Mouse (Mus musculus) cerebellum, postnatal 4 days (tissue): Measurements from ENCODE around the gene Kif9.

Experiments
- DNase-seq, 2 experiments: peaks; one replicate each; pipeline ENCODE4 v3.0.0; 2022; ENCODE audit warnings: low spot score in 2 of 2, mixed read lengths in 1 of 2

Kif9 gene

DNA sequence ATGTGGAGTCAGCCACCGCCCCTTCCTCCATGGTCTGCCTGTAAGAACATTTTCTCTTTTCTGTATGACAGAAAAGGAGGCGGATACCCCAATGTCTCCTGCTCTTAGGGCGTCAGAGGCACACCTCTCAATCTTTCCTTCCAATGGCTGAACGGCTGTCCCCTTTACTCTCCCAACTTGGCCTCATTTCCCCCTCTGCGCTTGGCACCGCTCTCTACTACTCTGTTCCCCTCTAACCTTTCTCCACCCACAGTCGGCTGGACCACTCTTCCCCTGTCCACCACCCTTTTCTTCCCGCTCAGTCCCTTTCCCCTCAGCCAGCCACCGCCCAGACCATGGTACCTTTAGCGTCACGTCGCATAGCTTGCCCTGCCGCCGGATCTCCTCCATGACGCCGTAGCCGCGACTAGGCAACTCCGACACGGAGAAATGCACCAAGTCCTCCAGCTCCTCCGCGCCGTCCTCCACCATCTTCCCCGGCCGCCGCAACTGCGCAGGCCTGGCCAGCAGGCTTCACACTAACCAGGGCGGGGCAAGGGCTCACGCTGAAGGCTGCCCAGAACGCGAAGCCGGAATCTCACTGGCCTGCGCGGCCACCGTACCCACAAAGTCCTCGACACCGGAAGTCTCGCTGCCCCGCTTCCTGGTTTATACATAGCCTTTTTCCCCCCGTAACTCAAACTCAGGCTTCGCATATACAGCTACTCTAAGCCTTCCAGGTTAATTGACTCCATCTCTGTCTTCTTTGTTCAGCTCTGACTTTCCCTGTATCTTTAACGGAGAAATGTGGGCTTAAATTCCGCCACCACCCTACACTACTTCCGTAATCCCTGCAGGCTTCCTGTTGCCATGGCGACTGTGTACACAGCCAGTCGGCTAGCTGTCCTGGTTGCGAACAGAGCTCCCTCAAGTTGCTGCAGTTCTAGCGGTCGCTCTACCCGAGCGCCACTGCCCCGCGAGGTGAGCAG lies at the start of gene Kif9, which contains the start of gene Klhl18:
Gene Kif9, plus strand, starts transcription at position 835 of the 968 bp plus-strand sequence.
Gene Klhl18, minus strand, starts transcription at position 571 of the 968 bp plus-strand sequence.
- peak; percentile 94 to 97 for DNase-seq

DNA sequence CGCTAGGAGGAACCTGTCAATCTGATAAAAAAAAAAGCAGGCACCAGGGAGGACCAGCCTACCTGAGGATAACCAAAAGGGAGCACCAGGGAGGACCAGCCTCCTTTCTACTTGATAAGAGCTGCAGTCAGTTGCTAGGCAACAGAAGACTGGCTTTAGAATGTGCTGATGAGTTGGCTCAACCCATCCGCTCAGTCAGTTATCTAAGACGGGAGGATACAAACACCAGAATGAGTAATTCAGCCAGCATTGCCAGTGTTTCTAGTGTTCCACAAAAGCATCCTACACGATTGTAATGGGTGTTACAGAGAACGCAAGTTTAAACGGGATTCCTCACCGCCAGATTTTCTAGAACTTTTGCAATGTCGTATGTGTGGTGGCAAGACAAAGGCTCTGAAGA lies 45.5 kb upstream of the Kif9 start:
- DNase-seq = no peak

DNA sequence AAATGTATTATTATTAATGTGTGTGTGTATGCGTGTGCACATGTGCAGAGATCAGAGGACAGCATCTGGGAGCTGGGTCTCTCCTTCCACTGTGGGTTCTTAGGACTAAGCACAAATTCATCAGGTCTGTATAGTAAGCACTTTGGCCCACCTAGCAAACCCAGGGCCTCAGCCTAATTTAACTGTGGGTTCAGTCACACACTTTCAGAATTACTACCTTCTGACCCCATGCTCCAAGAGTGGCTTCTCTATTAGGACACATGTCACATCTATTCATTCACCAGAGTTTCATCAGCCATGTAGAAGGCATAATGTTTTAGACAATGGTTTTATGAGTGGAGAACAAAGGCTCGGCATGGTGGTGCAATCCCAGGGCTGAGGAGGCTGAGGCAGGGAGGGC lies 43.7 kb upstream of the Kif9 start:
- no peak for DNase-seq

DNA sequence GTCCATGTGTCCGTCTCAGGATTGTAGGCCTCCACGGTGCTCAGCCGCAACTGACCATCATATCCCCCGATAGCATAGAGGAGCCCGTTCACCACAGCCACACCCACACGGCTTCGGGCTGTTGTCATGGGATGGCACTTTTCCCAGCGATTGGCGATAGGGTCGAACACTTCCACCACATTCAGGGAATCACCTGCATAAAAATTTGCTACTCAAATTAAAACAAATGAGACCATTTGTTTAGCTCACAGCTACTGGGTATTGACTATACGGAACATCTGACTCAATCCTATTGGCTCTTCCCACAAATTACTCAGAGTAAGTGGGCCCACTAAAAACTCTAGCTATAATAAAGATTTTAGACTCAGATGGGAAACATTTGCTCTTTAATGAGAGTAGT lies 40.7 kb upstream of the Kif9 start:
- no peak for DNase-seq

DNA sequence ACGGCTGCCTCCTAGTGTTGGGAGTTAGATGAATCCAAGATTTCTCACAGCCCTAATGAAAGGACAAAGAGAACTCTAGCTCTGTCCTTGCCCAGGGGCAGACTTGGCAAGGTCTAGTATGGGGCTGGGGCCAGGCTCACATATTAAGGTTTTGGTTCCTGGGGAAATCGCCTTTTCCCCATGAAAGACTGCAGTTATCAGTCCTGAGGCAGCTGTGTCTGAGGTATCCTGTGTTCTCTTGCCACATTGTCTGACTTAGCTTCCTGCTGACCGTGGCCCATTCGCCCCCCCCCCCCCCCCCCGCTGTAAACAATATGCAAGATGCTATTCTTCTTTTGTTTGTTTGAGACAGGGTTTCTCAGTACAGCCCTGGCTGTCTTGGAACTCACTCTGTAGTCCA lies 36.7 kb upstream of the Kif9 start:
- DNase-seq = no peak

DNA sequence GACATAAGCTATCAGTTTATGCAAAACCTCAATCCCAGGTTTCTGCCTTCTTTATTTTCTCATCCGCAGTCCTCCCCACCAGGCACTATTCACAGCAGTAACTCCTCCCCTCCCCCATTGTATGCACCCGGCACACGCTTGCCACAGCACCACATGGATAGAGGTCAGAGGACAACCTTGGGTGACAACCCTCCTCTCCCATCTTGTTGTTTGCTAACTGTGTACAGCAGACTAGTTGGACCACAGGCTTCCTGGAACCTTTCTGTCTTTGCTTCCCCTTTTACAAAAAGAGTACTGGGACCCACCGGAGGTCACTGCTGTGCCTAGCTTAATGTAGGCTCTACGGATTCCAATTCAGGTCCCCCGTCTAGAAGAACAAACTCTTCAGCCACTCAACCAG lies 36.2 kb upstream of the Kif9 start:
- no peak for DNase-seq

DNA sequence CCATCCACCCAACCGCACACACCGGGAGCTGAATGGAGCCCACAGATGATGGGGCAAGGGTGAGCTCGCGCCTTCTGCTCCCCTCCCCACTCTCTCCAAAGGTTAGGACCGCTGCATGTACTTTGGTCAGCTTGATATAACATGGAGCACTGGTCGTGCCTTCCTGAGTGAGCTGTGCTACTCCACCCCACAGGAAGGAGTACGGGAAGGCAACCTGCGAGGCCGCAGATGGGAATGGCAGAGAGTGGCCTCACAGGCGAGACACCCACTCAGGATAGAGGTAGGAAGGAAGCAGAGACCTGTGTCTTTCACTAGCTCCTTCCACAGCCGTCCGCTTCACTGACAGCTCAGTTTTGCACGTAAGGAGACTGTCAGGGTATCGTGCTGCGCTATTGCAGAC lies 28.4 kb upstream of the Kif9 start:
- DNase-seq = no peak

DNA sequence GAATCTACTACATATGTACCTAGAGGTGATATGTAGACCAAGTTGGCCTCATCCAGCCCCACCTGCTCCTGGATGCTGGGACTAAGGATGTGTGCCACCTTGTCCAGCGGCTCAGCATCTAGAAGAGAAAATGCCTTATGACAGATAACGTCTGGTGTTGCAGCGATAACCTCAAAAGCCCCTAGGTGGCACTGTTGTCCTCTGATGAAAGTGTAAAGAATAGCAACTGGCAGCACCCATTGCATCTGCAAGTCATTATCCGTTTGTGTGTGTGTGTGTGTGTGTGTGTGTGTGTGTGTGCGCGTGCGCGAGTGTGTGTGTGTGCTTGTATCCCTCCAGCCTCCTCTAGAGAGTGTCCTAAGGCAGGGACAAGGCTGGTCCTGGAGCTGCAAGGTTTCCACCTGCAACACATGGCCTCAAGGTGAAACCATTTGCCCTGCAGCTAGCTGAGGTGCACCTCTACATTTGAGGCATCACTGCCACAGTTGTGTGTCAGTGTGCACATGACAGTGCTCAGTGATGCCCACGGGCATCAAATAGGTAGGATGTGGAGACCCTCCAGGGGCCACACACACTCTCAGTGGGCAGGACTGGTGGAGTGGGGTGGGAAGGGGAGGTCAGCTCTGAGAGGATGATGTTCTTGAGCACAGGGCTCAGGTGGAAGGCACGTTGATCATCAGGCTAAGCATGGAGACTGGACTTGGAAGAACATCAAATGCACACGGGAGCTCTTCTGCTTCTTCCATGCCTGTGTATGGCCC lies 27.7 kb upstream of the Kif9 start:
- DNase-seq = peak; percentile 45 to 72

DNA sequence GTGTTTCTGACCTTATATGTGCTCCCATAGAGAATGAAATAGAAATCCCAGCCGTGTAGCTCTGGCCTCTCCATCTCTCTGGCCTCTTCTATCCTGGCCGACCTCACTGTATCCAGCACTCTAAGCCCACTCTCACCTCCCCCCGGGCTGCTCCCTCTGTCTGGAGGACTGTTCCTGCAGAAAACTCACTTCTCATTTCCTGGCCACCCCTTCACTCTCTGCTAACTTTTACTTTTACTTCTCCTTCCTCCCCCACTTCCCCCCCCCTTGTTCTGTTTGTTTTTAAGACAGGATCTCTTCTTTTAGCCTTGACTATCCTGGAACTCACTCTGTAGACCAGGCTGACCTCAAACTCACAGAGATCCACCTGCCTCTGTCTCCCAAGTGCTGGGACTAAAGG lies 24.2 kb upstream of the Kif9 start:
- DNase-seq = no peak

DNA sequence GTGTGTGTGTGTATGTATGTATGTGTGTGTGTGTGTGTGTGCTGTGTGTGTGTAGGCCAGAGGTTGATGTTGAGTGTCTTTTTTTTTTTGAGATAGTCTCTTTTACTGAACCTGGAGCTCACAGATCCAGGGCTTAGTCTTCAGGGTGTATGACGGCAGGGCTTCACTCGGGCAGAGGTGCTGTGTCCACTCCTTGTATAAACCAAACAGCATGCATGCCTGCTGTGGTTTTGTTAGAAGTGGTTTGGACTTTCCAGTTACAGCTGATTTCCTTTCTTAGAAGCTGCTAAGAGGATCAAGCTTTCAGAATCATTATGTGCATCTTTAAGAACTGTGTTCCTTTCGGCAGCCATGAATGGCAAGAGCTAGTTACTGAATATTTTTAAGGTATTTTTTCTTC lies 18.8 kb upstream of the Kif9 start:
- no peak for DNase-seq

DNA sequence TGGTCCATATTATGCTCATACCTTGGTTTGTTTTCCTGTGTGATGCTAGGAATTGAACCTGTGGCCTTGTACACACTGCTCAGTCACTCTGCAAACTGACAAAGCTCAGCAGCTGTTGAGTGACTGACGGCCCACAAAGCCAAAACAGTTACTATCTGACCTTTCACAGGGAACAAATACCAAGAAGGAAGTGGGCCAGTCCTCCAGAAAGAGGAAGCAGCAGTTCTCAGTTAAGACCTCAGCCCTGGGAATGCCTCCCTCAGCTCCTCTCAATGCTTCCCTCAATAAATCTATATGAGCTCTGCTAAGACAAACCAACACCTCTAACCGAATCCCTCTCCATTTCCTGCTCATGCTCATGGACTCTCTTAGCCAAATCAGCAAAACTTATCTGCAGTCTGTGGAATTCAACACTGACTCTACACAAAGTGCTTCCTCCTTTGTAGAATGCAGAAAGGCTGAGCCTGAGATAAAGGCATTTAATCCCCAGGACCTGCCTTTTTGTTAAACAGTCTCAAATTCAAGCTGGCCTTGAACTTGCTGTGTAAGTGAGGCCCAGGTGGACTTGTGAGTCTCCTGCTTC lies 17.5 kb upstream of the Kif9 start:
- DNase-seq = no peak

DNA sequence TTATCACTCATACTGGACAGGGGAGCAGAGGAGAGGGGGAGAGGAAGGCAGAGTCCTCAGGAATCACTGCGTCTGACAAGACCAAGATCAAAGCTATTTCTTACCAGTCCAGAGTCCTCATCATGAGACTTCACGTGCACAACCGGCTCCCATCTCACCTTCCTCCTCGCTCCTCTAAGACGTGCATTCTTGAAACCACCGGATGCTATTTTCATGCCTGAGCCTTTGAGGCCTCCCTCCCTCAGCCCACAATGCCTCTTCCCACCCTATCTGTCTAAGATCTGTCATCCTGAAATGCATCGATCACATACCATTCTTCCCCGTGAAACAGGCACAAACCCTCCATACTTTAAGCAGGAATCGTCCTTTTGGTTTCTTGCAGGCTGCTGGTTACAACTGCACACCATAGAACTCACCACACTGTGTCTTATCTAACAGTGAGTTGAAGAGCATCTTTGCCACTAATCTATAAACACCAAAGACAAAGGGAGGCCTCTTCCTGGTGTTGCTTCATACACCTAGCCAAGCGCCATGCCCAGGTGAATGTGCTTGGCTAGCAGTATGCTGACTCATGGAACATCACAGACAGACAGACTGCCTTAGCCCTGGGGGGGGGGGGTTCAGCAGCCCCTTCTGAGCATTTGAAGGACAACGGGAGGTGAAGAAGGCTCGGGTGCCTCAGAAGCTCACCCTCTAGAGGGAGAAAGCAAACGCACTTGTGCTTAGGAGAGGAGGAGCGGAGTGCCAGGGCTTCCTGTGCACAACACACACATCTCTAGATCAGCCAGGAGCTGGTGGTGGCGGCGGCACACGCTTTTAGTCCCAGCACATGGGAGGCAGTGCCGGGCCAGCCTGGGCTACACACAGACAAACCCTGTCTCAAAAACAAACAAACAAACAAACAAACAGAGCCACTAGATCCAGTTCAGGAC lies 15.6 kb upstream of the Kif9 start:
- no peak for DNase-seq

DNA sequence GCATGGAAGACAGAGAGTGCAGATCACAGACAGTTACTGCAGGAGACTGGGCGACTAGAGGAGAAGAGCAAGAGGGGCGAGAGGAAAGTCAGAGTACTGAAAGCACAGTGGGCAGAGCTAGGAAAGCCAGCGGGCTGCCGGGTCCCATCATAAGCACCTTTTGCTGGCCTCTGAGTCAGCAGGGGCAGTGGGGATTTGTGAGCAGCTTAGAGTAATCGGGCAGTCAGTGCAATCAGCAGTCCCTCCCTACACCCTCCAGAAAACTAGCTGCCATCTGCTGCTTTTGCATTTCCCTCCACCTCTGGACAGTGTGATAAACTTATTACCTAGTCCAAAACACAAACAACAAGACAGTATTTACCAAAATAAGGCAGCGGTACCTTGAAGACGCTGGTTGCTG lies 14.4 kb upstream of the Kif9 start:
- no peak for DNase-seq

DNA sequence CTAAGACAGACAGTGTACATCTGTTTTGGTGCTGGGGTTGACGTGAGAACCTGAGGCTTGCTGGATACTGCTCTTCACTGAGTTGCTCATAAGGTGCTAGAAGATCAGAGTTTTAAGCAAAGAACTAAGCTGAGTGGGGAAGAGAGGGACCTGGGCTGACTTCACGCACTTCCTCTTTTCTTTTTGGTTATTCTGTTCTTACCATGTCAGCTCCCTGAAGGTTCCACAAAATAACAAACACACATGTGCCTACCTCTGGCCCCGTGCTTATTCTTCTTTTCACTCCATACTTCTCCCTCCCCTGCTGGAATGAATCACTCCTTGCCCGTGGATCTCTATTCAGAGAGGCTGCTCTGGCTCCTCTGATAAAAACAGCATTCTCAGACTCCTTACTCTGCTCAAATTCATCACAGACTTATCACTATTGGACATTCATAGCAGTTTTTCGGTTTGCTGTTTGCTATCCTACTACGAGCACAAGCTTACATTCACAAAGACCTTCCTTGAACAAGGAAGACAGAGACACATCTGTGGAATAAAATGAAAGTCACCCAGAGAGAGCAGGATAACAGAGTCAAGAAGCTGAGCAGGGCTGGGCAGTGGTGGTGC lies 12.7 kb upstream of the Kif9 start:
- DNase-seq = no peak

DNA sequence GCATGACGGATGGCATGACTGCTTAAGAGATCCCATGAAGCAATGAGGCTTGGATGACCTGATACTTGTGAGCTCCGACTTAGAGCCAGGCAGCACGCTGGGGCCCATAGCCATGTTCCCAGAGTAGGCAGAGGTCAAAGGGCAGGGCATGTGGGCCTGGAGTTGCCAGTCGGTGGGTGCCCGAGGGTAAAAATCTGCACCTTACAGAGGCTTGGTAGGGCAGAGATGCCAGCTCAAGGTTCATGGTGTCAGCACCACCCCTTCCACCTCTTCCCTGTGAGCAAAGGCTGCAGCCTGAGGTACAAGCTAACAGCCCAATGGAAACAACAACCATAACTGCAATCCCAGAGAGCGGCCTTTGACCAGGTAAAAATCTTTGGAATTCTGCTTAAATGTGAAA lies 11.4 kb upstream of the Kif9 start:
- DNase-seq = no peak

DNA sequence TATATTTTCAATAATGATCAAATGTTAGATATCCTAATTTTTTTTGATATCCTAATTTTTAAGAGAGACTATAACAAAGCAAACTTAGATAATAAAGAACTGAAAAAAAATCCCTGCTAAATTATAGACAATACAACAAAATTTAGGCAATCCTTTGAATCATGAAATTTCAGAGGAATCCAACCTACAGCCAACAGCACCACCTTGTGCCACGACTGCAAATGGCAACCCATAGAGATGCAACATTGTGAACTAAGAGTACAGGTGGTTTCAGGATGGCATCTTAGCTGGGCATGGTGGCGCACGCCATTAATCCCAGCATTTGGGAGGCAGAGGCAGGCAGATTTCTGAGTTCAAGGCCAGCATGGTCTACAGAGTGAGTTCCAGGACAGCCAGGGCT lies 10.6 kb upstream of the Kif9 start:
- DNase-seq = no peak

DNA sequence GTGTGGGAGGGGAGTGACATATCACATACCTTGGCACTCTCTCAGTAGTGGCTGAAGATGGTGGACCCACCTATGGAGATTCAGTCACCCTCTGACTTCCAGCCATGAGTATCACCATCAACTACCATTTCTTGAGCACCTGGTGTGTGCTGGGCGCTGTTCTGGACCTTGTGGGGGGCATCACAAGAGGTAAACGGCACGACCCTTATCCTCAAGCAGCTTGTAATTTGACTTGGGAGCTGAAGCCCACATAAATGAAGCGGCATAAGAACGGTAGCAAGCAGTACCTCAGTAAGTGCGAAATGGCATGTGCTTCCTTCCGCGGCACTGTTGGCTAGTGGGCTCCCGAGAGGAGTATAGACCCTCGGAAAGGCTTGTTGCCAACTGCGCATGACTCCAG lies 1.2 kb downstream of the Kif9 start:
- no peak for DNase-seq

DNA sequence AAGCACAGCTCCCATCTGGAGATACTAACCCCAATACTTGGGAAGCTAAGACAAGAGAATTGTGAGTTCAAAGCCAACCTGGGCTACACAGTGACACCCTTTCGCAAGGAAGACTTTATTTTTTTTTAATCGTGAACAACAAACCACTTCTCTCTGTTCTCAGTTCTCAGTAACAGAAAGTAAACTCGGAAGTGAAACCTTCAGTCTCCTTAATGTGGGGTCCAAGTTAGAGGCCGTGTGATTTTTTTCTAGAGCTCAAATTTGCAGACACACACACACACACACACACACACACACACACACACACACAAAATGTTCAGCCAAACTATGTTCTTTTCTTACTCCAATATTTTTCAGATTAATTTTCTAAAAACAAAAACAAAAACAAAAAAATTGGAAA lies 1.9 kb downstream of the Kif9 start:
- no peak for DNase-seq

DNA sequence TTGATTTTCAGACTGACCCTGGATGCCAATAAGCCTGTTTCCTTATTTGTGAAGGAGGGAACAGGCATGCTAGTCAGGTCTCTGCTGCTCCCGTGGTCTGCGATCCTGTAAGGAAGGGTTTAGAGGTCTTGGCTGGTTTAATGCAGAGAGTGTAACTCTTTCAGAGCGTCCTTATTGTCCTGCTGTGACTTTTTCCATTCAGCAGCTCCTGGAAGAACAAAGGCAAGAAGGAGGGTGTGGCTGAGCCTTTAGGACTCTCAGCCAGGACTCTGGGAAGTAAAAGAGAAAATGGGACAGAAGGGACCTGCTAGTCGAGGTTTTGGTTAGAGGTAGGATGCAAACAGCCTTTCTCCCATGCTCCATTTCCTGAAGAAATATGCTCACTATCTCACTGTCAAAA lies 12.1 kb downstream of the Kif9 start:
- no peak for DNase-seq

DNA sequence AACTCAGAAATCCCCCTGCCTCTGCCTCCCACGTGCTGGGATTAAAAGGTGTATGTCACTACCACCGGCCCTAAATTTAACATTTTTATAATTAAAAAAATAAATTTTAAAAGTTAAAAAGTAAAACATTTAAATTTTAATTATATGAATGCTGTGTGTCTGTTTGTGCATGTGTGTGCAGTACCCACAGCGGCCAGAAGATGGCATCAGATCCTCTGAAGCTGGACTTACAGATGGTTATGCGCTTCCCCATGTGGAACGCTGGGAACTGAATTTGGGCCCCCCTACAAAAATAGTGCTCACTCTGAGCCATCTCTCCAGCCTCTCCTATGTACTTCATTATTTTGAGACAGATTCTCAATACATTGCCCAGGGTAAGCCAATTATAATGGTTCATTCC lies 14.2 kb downstream of the Kif9 start:
- peak in 1 of 2 experiments; percentile 27 for DNase-seq

DNA sequence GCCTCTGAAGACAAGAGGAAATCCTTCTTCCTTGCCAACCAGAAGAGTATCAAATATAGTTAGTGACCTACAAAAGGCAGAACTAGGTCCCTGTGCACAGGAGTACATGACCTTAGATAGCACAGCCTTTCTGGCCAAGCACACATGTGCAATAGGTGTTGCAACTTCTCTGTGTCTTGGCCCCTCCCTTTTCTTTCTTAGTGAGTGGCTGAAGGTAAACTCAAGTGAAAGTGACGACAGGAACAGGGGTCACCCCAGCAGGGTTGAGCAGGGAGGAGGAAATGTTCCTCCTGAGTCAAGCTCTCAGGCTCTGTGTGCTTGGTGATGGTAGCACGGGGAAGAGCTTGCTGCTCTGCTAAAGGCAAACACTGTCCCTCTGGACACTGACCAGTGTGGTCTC lies 49.0 kb downstream of the Kif9 start:
- DNase-seq = no peak
